Mouse (Mus musculus) right cerebral cortex, postnatal 4 days (tissue): ENCODE measurements around the gene Arsk.

ENCODE experiments used
- DNase-seq: peaks from one replicate; pipeline ENCODE4 v3.0.0-alpha.2; 2022

Gene Arsk

GRCm38 (mm10) chr13:76021782-76022181 lies 76.7 kb downstream of the Arsk start:
- DNase-seq: no peak

- no peak for DNase-seq
Observed at GRCm38 (mm10) chr13:76018844-76019400, 79.5 kb downstream of the Arsk start.

DNA sequence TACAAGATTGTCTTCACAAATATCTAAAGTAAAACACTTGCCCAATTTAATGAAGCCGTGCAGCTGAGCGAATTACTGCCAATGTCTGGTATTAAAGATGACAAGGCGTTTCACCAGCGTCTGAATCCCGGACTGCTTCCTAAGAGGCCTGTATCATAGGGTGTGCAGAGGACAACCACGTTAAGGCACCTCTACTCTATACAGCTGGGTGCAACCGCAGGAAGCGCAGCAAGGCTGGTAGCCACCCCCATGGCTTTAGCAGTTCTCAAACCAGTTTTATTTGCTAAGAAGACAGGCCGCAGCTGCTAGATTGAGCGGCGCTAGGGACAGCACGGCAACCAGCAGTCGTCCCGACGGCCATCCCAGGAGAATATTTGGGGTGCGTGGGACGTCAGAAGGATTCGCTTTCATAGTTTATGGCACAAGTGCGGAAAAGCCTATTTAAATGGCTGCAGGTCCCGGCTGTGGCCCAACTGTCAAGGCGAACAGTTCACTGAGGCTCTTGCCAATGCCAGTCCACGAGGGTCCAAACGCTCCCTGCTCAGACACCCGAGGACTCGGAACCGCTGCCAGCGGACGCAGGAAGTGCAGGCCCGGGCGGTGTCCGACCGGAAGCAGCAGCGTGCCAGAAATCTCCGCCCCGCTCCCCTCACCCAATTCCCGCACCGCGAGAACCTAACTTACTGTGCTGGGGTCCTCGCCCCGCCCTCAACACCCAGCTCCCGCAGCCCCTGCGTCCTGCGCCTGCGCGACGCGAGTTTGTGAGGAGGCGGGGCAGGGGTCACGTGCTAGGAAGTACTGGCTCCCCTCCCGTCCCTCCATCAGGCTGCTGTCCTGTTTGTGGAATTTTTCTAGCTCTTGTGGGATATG lies 80.3 kb downstream of the Arsk start, which contains the start of gene Rfesd:
Gene Rfesd, minus strand, starts transcription at position 746 of the 870 bp plus-strand sequence.
- DNase-seq: peak; percentile 97

DNA sequence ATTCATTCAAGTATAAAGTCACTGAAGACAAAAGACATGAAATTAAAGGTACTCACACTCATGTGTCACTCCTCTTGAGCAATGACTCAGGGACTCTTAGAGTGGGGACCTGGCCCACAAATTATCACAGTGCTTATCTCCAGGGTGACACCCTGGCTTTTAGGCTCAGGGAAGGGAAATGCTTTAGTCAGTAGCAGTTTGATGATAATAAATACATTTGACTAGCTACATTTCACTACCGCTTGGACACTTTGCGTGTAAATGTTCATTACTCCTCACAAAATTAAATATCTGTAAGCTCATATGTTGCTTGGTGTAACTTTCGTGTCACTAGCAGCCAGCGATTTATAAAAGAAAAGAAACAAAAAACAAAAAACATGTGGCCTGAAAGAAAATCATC lies 81.0 kb downstream of the Arsk start:
- no peak for DNase-seq

GRCm38 (mm10) chr13:76014511-76014910 lies 83.9 kb downstream of the Arsk start:
- DNase-seq: no peak
